Mouse (Mus musculus) cerebral cortex, adult 2 months (tissue): ENCODE data around the gene Tnp1.

Experiments used
- WGBS: fragments of 180-500 bp; shearing (Covaris S2); methylation state at CpG from one replicate; pipeline ENCODE4 v1.1.7; 2018; 5-methylcytosine and 5-hydroxymethylcytosine counted together

The Tnp1 gene

GRCm38 (mm10) chr1:73015731-73016130 lies at the start of gene Tnp1:
TSS of gene Tnp1 (minus strand) at chr1:73015909.
- WGBS = 93% methylated on average over 12 of the region's 12 CpGs

DNA sequence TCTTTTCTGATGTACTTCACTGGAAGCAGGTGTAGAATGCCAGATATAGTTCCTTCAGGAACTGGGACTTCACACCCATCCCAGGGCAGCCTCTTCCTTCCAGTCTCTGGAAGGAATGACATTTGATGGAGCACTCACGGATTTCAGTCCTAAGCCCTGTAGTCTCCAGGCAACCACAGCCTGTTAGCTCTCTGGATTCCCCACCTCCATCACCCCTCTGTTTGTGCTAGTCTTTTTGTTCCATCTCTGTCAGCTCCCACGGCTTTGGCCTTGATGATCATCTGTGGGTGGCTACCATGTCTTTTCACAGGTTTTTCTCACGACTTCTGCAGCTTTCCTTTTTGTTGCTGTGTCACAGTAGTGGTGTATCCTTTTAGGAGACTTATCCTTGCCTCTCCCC lies 48.6 kb upstream of the Tnp1 start:
- 40% methylated on average over 3 of the region's 3 CpGs for WGBS

GRCm38 (mm10) chr1:73061491-73062233 lies 46.0 kb upstream of the Tnp1 start:
- WGBS = 85% methylated on average over 7 of the region's 7 CpGs

DNA sequence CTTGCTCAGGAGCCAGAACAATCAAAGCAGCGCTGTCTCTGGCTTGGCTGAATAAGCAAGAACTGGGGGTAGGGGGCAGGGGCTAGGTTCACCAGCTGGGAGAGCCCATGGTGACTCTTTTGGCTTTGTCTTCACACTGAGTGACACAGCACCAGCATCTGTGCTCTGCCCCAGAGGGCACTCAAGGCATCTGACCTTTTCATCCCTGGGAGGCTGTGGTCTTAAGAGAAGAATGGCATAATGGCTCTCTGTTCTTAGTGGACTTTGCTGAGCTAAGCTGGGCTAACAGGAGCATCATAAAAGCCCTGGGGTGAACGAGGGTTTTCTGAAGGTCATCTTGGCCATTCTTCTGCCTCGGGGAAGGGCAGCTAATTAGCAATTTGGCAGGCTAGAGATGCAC lies 44.6 kb upstream of the Tnp1 start:
- WGBS = 42% methylated on average over 3 of the region's 3 CpGs

DNA sequence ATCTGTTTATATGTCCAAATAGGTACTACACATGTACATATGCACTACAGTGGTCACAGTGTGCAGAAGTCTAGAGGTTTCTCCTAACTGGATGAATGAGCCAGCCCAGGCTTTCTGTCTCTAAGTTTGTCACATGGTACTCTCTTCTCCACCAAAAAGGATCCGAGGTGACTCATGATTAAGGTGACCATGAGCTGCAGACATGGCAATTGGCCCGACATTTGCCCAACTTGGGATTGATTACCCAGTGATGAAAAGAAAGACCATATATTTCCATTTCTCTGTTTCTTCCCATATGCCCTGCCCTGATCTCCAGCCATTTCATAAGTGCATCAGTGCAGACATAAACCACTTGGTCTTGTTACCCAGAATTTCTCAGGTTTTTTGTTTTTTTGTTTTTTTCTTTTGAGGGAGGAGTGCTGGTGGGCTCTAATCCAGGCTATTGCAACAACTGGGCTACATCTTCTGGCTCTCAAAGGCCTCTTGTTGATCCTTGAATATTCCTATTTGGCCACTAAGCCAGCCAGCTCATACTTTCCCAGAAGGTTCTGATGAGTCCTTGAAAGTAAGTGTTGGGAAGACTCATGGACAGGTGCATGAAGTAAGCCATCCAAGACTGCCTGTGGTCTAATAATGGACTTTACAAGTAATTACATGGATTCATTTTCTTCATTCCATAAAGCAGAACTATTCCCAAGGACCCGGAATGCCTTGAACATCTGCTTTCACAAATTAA lies 40.7 kb upstream of the Tnp1 start:
- over 99% methylated on average over 3 of the region's 3 CpGs for WGBS

GRCm38 (mm10) chr1:73055820-73056219 lies 40.1 kb upstream of the Tnp1 start:
- 64% methylated on average over 3 of the region's 3 CpGs for WGBS

- WGBS = 76% methylated on average over 6 of the region's 6 CpGs
Measured at GRCm38 (mm10) chr1:73055206-73055605, 39.5 kb upstream of the Tnp1 start.

GRCm38 (mm10) chr1:73053545-73054326 lies 38.0 kb upstream of the Tnp1 start:
- WGBS = 76% methylated on average over 9 of the region's 9 CpGs

GRCm38 (mm10) chr1:73046896-73047672 lies 31.4 kb upstream of the Tnp1 start:
- WGBS = 85% methylated on average over 6 of the region's 6 CpGs

DNA sequence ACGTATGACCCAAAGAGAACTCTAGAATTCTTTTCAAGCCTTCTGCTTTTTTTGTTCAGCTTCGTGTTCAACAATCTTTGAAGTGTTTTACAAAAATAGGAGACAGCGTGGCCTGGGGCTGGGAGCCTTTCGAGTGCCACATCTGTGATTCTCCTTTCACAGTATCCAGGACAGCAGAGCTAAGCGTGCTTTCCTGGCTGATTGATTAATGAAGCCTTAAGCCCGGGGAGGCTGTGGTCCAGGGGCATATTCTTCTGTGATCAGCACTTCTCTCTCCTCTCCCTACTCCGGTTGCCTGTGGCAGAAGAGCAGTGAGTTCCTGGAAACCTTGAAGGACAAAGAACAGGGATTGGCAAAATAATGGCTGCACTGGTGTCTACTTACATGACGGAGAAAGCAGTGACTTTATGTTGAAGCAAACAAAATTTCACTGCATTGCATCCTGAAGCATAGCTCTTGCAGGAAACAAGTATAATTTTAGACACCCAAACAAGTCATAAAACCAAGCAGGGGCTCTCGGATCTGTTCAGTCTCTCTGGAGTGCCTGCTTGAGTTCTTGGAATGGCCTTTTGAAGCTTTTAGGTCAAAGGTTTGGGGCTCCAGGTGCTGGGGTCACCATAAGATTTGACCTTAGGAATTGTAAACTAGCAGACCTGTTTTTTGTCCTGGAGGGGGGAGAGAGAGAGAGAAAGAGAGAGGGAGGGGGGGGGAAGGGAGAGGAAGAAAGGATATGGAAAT lies 30.4 kb upstream of the Tnp1 start:
- 50% methylated on average over 9 of the region's 9 CpGs for WGBS

DNA sequence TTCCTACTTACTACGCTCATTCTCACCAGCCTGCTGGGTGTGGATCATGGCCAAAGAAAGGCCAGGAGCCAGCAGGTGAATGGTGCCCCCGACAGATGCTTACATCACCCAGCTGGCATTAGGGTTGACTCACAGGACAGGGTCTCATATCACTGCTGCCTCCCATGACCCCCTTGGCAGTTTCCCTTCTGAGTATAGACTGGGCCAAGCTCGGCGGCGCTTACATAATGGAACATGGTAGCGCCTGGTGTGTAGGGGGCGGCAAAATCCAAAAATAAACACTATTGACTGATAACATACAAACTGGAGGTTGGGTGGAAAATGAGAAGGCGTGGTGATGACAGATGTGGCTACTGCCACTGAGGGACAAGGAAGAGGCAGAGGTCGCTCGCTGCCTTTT lies 28.0 kb upstream of the Tnp1 start:
- WGBS = 96% methylated on average over 10 of the region's 10 CpGs

DNA sequence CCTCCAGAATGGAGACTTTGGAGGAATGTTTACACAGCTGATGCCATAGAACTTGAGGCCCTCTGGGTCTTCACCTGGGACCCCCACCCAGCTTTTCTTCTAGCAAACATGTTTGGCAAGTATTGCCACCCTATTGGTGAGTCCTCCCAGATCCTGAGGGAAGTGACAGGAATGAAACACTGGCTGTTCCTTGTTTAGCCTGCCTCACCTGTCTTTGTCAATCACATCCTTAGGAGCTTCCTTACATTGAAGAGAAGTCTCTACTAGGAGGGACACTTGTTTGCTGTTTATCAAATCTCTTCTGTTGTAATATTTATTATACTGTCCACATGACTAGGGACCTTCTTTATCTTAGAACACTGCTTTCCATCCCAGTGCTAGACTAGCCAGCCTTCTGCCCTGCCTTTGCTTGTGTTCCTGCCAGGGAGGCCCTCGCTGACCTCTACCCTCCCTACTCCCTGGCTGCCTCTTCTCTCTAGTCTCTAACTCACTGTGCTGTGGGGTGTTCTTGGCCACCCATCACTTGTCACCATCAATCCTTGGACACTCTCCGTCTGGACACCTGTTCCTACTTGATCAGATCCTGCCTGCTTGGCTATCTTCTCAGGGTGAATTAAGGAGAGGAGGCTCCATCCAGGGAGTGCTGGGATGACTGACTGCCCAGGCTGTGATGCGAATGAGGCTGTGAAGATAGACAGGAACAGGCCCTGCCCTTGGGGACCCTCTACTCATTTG lies 25.1 kb upstream of the Tnp1 start:
- WGBS = 91% methylated on average over 3 of the region's 3 CpGs

DNA sequence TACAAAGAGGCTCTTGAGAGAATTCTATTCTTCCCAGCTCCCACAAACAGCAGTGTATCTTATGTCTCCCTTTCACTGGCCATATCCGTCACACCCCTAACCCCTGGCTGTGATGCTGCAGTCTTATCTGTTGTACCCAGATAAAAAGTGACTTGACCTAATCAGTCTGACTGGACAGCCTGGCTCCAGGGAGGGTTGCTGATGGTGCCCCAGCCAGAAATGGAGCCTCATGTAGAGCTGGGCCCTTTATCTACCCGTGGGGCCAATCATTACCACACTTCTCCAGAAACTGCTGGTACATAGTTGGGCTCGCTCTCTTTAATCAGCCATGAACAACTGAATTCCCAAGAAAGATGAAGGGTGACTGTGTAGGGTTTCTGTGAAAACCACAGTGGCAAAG lies 22.8 kb upstream of the Tnp1 start:
- WGBS = 85% methylated on average over 3 of the region's 3 CpGs

- WGBS = 79% methylated on average over 3 of the region's 3 CpGs
Measured at GRCm38 (mm10) chr1:73036536-73036935, 20.8 kb upstream of the Tnp1 start.

- 91% methylated on average over 3 of the region's 3 CpGs for WGBS
Measured at GRCm38 (mm10) chr1:73035726-73036125, 20.0 kb upstream of the Tnp1 start.

DNA sequence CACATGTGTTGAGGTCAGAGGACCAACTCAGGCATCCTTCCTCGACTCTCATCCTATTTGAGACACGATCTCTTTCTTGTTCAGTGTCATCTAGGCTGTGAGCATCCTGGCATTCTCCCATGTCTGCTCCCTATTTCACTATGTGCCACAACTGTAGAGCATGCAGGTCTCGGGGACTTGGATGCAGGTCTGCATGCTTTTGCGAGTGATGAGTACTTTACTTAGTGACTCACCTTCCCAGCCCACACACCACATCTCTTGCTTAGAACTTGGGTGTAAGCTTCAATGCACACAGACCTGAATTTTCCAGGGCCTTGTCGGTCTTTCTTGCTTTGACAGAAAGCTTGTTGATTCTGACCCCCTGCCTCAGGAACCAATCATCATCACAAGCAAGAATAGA lies 16.8 kb upstream of the Tnp1 start:
- 73% methylated on average over 5 of the region's 5 CpGs for WGBS

DNA sequence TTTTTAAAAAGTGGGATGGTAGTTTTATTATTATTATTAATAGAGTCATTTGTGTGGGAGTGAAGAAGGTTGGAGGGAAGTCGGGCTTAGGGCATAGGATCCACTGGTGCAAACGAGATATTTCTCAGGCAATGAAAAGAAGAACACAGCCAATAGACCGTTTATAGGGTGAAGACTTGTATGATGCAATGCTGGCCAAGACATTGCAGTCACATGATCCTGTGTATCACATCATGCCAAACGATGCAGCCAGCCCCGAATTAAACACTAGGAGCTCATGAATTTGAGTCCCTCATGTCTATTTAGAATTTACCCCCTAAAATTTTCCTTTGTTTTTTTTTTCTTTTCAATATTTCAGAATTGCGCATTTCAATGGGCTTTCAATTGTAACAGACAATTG lies 13.0 kb upstream of the Tnp1 start:
- 72% methylated on average over 6 of the region's 6 CpGs for WGBS

DNA sequence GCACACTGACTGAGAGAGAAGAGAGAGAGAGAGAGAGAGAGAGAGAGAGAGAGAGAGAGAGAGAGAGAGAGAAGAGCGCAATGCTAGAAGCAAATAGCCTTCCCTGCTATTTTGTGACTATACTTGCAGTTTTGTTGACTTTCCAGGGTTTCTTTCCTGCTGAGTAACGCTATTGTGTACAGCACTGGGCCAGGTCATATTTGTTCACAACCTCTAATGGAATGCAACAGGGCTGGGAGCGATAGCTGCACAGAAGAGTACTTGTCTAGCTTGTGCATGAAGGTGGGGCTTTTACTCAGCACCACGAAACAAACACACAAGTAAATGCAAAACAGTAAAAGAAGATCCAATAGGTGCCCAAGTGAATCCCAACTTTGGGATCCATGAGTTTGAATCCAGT lies 11.7 kb upstream of the Tnp1 start:
- 77% methylated on average over 4 of the region's 4 CpGs for WGBS

GRCm38 (mm10) chr1:73026786-73027299 lies 11.1 kb upstream of the Tnp1 start:
- WGBS = 84% methylated on average over 5 of the region's 5 CpGs

DNA sequence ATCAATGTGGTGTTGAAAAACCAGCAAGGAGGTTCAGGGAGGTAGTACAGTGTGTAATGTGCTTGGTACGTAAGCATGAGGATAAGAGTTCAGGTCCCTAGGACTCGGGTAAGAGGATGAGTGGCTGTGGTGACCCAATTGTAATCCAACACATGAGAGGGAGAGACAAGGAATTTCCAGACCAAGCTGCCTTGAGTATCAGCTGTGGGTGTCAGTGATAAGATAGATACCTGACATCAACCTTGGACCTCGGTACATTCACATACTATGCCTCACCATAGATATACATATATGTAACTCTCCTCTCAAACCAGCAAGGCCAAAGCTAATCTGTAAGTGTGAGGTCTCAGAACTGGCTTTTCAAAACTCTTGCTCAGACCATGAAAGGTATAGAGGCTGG lies 10.4 kb upstream of the Tnp1 start:
- 96% methylated on average over 3 of the region's 3 CpGs for WGBS
